22 mouse cellular contexts compared by ENCODE assay signal in genomic region chr11:7434591-7434990, GRCm38 (mm10).
"Had no signal": no experiment of that assay in that cellular context is flagged by ENCODE, and none has a peak within 500 bp of the region (broad histone marks: within the 10 kb centered on the region; RNA-seq: fewer than 3 reads in every experiment).

No protein-coding gene starts in this region.

- H3K9me3 ChIP-seq: heart, embryonic 10.5 days; heart, embryonic 12.5 days; hindbrain, embryonic 10.5 days; intestine, embryonic 15.5 days; limb, embryonic 15.5 days; liver, embryonic 12.5 days had no signal

- H3K4me1 ChIP-seq: hindbrain, embryonic 10.5 days; hindbrain, embryonic 12.5 days; intestine, embryonic 15.5 days; limb, embryonic 15.5 days; liver, embryonic 12.5 days had no signal

- ATAC-seq: hindbrain, embryonic 16.5 days; inflammation-experienced regulatory T-cells, adult 6 months; intestine, embryonic 15.5 days; intestine, postnatal 0 days; liver, embryonic 12.5 days had no signal

- DNase-seq: gastrocnemius, adult 2 months; gastrocnemius, postnatal 10 days; gastrocnemius, postnatal 25 days; heart, postnatal 10 days; heart, postnatal 4 days; kidney, adult 18-20 months; kidney, adult 8-10 months; kidney, postnatal 10 days; kidney, postnatal 25 days; kidney, postnatal 4 days had no signal

- H3K27me3 ChIP-seq: heart, embryonic 12.5 days; hindbrain, embryonic 12.5 days; intestine, embryonic 15.5 days; limb, embryonic 15.5 days; liver, embryonic 12.5 days had no signal

- H3K36me3 ChIP-seq: heart, embryonic 10.5 days; heart, embryonic 12.5 days; hindbrain, embryonic 10.5 days; hindbrain, embryonic 12.5 days; intestine, embryonic 15.5 days; limb, embryonic 15.5 days; liver, embryonic 12.5 days had no signal

- H3K4me3 ChIP-seq: gastrocnemius, adult 2 months; heart, embryonic 10.5 days; heart, embryonic 12.5 days; hindbrain, embryonic 10.5 days; hindbrain, embryonic 12.5 days; intestine, embryonic 15.5 days; layer of hippocampus, adult 2 months; left cerebral cortex, adult 2 months; limb, embryonic 15.5 days; liver, embryonic 12.5 days had no signal
